Mouse (Mus musculus): Measurements from ENCODE around the gene Mcf2l.

Mcf2l gene

GRCm38 (mm10) chr8:12951051-12951630 lies 77.5 kb downstream of the Mcf2l start:
- no peak for DNase-seq (ENCODE audit: low spot score)

DNA sequence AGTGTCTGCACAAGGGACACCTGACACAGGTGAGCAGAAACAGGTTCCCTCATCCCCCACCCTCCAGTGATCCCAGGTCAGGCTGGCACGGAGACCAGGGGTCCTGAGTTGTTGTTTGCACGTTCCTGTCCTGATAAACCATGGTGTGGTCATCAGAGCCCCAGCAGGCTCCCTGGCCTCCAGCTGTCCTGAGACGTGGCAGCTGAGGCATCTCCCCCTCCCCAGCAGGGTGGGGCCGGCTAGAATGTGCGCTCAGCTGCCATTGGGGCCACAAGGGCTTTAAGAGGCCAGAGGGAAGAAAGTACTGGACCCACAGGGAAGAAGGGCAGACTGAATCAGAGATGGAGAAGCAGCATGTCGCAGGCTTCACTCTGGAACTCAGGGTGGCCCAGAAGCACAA lies 79.1 kb downstream of the Mcf2l start:
- no peak for DNase-seq (ENCODE audit: low spot score)

GRCm38 (mm10) chr8:12955362-12955879 lies 81.8 kb downstream of the Mcf2l start:
- no peak for DNase-seq (ENCODE audit: low spot score)

GRCm38 (mm10) chr8:12955880-12956279 lies 82.3 kb downstream of the Mcf2l start:
- DNase-seq (ENCODE audit: low spot score): no peak

DNA sequence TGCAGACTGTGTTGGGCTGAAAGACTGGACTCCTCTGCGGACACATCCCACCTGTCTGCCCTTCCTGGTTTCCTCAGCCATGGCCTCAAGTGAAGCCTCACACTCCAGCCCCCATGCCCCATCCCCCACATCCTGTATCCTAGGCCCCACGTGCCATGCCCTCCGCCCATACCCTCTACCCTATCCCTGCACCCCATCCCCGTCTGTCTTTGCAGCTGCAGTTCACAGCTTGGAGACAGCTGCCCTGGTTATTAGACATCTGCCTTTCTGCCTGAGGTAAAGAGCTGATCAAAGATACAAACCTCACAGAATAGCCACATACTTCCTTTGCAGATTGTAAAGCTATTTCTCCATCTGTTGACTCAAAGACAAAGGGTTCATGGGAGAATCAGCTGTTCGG lies 83.3 kb downstream of the Mcf2l start:
- DNase-seq (ENCODE audit: low spot score): no peak

DNA sequence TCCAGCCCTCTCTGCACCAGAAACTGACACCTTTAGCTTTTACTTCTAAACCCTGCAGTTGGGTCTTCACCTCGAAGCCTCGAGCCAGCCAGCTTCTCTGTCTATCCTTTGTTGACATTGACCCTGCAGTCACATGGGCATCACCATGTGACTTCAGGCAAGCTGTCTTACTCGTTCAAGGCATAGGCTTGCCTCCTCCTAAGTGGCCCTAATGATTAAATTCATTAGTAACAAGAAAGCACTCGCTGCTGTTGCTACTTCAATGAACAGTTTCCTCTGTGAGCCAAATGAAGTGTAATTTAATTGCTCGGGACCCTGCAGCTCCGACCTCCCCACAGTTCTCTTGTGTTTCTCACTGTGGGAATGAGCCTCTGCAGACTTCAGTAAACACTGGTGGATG lies 83.8 kb downstream of the Mcf2l start:
- DNase-seq (ENCODE audit: low spot score): no peak

- no peak for DNase-seq (ENCODE audit: low spot score)
Measured at GRCm38 (mm10) chr8:12960609-12961008, 87.0 kb downstream of the Mcf2l start.

DNA sequence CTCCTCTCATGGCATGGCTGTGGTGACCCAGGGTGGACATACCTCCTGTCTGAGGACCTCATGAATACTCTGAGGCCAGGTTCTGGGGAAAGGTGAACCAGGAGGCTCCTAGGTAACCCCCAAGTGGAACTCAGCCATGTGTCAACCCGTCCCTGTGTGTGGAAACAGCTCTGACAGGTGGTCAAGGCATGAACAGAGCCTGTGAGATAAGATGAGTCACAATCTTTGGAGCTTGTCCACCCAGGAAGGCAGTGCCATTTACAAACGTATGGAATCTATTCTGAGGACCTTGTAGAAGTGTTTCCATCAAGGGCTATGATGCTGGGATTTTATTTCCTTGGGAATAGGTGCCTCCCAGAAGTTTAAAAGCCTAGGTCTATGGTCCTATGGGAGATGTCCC lies 87.6 kb downstream of the Mcf2l start:
- no peak for DNase-seq (ENCODE audit: low spot score)

DNA sequence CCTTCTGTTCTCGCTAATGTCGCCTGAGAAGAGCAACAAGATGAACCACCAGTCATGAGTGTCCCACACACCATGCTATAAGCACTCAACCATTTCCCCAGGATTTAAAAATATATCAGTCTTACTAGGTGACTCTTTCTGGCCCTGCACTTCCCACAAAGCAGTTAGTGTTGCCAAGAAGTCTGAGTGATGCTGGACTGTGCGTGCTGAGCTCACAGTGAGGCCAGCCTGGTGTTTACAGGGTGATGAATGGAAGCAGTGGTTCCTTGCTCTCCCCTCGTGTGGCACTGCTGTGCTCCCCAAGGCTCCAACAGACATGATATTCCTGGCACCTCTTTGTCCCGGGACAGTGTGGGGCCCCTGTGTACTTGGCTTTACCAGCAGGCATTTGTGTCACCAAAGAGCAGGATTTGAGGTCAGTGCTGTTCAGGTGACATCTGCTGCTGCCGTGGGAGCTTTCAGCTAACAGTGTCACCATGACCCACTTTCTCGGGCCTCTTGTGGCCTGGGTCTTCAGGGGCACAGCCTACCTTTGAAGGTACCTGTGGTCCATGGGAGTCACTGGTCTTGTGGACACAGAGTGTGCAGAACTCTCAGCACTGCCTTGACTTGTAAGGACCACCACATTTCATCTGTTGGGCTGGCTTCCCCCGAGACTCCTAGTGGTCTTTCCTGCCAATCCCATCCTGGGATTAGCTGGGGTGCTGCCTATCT lies 88.4 kb downstream of the Mcf2l start:
- DNase-seq (ENCODE audit: low spot score): no peak

GRCm38 (mm10) chr8:12962541-12963380 lies 89.2 kb downstream of the Mcf2l start:
- no peak for DNase-seq (ENCODE audit: low spot score)

DNA sequence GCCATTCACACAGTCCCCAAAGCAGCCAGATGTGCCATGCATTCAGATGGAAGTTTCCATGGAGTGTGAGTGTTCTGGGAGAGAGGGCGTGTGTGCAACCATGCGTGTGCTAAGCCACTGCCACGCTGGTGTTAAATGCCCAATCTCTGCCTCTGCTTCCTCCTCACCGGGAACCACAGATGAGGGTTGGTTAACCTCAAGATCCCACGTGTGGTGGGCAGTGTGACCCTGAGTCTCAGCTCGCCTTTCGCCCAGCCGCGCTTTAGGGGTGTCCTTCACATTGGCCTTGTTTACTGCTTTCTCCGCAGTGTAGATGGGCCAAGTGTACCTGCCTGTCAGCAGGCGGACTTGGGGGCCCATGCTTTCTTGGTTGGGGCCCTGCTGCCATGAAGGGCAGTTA lies 102.7 kb downstream of the Mcf2l start:
- DNase-seq (ENCODE audit: low spot score): no peak

GRCm38 (mm10) chr8:12976723-12977122 lies 103.1 kb downstream of the Mcf2l start:
- DNase-seq (ENCODE audit: low spot score): no peak

GRCm38 (mm10) chr8:12977325-12977724 lies 103.7 kb downstream of the Mcf2l start:
- no peak for DNase-seq (ENCODE audit: low spot score)

DNA sequence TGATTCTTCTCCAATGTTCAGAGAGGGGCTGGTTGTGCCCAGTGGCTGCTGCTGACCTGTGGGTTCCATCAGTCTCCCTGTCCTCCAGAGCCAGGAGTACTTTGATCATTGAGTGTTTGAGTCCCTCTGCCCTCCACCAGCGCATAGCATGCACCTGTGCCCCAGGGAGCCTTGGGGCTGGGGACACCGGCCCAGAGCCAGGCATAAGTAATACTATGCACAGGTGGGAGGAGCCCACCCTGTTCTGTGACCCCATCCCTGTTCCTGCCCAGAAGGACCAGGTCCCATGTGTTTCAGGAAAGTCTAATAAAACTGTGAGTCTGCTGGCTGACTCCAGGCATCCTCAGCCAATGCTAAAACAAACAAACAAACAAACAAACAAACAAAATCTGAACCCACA lies 104.7 kb downstream of the Mcf2l start:
- no peak for DNase-seq (ENCODE audit: low spot score)

- no peak for DNase-seq (ENCODE audit: low spot score)
Measured at GRCm38 (mm10) chr8:12978726-12979125, 105.1 kb downstream of the Mcf2l start.

DNA sequence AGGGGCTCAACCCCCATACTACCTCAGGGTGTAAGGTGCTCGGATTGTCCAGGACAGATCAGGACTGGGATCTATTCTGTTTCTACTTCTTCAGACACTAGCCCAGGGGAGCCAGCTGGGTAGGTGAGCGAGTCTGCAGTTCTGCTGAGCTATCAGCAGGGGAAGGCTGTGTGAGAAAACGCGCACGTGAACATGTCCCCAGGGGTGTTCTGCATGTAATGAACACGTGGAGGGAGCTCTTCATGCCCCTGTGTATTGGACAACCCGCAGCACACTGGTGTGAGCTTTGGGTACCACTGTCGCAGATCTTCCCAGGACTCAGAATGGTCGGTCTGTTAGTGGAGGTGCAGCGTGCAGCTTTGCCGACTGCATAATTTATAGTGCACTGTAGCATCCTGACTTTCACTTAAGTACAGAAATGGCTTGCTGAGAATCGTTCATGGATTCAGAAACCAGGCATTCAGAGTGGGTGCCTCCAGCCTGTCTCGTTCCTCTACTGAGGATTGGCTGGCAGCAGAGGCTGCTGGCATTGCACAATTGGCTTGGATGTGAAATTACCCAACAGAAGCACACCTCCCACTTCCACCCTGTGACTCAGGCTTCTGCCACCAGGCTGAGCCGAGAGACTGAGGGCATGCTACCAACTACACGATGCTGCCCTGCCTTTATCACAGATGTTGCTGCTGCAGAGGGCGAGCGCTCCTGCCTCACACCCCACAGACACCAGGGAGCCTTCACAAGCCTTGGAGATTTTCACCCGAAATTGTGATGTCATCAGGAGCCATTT lies 110.3 kb downstream of the Mcf2l start:
- no peak for DNase-seq (ENCODE audit: low spot score)

GRCm38 (mm10) chr8:12984601-12985243 lies 111.1 kb downstream of the Mcf2l start:
- no peak for DNase-seq (ENCODE audit: low spot score)

- no peak for DNase-seq (ENCODE audit: low spot score)
Measured at GRCm38 (mm10) chr8:12985259-12985658, 111.7 kb downstream of the Mcf2l start.

DNA sequence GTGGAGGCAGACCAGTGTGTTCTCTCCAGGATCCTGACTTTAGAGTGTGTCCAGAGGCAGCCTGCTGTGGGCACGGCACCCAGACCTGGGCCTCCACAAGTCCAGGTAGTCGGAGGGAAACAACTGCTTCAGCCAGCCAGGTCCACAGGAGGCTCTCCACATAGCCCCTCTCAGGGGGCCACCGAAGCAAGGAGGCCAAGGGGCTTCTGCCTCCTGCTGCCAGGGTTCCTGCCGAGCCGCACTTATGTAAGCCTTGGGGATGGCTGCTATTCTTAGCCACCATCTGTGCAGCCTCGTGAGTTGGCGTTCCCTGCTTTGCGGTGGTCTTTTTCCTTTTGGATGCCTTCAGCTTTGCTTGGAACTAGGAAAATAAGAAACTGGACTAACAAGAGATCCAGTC lies 114.0 kb downstream of the Mcf2l start:
- no peak for DNase-seq (ENCODE audit: low spot score)

DNA sequence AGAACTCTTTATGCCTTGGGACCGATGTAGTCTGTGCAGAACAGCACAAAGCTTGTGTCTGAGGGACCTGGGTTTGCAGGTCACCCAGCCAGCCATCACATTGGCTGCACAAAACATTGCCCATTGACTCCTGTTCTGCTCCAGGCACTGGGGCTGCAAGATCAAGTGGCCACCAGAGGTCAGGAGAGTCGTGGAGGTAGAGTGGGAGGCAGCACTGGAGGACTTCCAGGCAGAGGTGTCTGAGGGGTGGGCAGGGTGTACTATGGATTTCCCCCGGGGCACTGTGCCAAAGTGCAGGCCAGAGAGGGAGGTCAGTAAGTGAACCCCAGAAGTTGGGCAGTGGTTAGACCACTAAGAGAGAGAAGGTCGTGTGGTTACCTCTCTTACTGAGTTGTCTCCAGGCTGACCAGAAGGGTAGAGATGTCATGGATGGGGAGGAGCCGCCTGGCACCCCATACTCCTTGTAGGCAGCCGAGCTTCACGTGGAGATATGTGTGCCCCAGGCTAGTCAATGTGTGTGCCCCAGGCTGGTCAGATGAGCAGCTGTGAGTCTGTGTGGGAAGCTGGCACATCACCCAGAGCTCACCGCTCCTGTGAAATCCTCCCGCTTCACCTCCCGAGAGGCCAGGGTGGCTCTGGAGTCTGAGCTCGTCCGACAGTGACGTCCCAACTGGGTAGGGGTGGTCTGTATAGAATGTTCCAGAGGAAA lies 115.3 kb downstream of the Mcf2l start:
- no peak for DNase-seq (ENCODE audit: low spot score)

DNA sequence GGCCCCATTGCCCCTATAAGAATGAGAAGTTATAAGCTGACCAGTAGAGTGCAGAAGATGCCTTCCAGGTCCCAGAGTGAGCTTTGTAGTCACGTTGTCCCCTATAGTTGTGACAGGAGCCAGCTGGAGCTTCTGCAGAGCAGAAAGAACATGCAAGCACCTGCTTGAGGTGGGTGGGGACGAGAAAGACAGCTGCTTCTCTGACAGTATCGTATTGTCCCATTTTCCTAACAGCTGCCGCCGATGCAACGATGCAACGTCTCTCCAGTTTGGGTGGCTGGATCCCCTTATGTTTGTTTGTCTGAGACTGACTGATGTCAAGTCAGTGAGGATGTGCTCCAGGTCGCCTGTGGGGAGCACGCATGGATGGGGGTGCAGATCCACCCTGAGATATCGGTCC lies 117.8 kb downstream of the Mcf2l start:
- no peak for DNase-seq (ENCODE audit: low spot score)

Data from spleen, adult 12 weeks (tissue).